Mouse (Mus musculus): ENCODE data around the gene Limd2. TPM values are rescaled to one million over a fixed set of nuclear protein-coding genes. Genes with fewer than 3 reads are reported as not detected.

Limd2 gene
- total and polyA plus RNA-seq, 3 experiments = 275 to 563 (median 367) TPM

DNA sequence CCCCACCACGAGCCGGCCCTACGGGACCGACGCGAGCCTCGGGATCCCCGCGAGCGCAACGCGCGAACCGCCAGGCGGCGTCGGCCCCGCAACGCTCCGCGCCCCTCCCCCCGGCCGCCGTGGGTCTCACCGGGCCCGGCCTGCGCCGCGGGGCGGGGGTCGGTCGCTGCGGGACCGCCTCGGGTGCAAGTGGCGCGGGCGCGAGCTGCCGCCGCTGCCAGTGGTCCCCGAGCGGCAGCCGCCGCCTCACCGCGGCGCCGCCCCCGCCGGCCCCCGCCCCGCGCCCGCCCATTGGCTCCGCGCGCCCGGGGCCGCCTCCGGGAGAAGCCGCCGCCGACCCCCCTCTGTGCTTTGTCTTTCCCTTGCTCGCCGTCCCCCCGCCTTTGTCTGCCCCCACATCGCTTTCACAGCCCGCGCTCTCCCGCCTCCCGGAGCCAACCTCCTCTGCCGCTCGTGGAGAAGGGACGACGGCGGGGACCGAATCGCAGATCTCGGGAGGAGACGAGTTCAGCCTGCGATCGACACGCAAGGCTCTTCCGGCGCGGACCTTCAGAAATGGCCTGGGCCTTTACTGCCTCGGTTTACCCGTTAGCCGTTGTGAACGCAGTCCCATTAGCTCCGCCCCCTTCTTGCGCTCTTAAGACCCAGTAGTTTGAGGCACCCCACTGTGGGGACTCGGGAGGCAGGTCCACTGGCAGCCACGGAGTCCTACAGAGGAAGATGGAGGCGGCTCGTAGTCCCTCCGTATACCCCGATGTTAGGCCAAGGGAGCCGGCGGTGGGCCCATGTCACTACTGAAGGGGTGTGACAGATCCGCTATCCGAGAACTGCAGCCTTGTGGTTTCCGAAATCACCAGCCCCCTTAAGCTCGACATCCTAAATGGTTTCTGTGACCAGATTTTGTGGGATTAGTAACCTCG, 479 bp downstream of the Limd2 start (continued):
- no peak for TF ChIP-seq E2F4 (IDR thresholded peaks at IDR 0.05; ENCODE audit: insufficient replicate concordance, low read depth, low read length)
- TF ChIP-seq TCF12 (IDR thresholded peaks at IDR 0.05; ENCODE audit: low read depth, low read length) = peak; percentile 84
- peak; percentile 58 for TF ChIP-seq IRF4 (IDR thresholded peaks at IDR 0.05; ENCODE audit: low read depth, low read length)
- TF ChIP-seq USF2 (conservative IDR thresholded peaks at IDR 0.05; ENCODE audit: low read depth, low read length) = no peak
- peak; percentile 67; the same call in 1 of the 2 replicates for TF ChIP-seq POLR2AphosphoS2 (IDR thresholded peaks at IDR 0.05; ENCODE audit: low read depth, low read length)
- no peak for TF ChIP-seq ZNF384 (IDR thresholded peaks at IDR 0.05; ENCODE audit: low read depth, low read length)
- no peak for TF ChIP-seq GABPA (IDR thresholded peaks at IDR 0.05; ENCODE audit: insufficient replicate concordance, low read depth, low read length)
- 0 out of 2 replicates have a peak, but pooled peaks have one; percentile 17 for TF ChIP-seq UBTF (IDR thresholded peaks at IDR 0.05; ENCODE audit: low read depth, low read length)
- no peak for TF ChIP-seq SMC3 (IDR thresholded peaks at IDR 0.05; ENCODE audit: low read depth, low read length)
- no peak for TF ChIP-seq MAFK (IDR thresholded peaks at IDR 0.05; ENCODE audit: insufficient replicate concordance, low read length)
- TF ChIP-seq CHD2 (IDR thresholded peaks at IDR 0.05; ENCODE audit: low read length) = no peak
- peak; percentile 87 for TF ChIP-seq POLR2A (IDR thresholded peaks at IDR 0.05; ENCODE audit: low read depth, low read length)
- peak; percentile 76 for TF ChIP-seq NELFE (IDR thresholded peaks at IDR 0.05; ENCODE audit: low read depth, low read length)
- peak in 1 of 2 experiments; percentile 31; a peak in 2 of 4 replicates for TF ChIP-seq CTCF (conservative IDR thresholded peaks at IDR 0.05 in 1 of 2, IDR thresholded peaks at IDR 0.05 in 1 of 2; ENCODE audit: low read depth in 2 of 2, low read length in 2 of 2)
- no peak for TF ChIP-seq ZC3H11A (IDR thresholded peaks at IDR 0.05; ENCODE audit: low read depth, low read length)
- TF ChIP-seq MEF2A (IDR thresholded peaks at IDR 0.05; ENCODE audit: borderline replicate concordance, low read depth, low read length) = no peak
- TF ChIP-seq PAX5 (IDR thresholded peaks at IDR 0.05; ENCODE audit: low read length) = no peak
- no peak for TF ChIP-seq ZKSCAN1 (IDR thresholded peaks at IDR 0.05; ENCODE audit: borderline replicate concordance, low read depth, low read length)
- TF ChIP-seq BHLHE40 (IDR thresholded peaks at IDR 0.05; ENCODE audit: low read depth, low read length) = no peak
- no peak for TF ChIP-seq RAD21 (IDR thresholded peaks at IDR 0.05; ENCODE audit: low read depth, low read length)
- no peak for TF ChIP-seq JUN (IDR thresholded peaks at IDR 0.05; ENCODE audit: insufficient read depth, low read depth, low read length)

DNA sequence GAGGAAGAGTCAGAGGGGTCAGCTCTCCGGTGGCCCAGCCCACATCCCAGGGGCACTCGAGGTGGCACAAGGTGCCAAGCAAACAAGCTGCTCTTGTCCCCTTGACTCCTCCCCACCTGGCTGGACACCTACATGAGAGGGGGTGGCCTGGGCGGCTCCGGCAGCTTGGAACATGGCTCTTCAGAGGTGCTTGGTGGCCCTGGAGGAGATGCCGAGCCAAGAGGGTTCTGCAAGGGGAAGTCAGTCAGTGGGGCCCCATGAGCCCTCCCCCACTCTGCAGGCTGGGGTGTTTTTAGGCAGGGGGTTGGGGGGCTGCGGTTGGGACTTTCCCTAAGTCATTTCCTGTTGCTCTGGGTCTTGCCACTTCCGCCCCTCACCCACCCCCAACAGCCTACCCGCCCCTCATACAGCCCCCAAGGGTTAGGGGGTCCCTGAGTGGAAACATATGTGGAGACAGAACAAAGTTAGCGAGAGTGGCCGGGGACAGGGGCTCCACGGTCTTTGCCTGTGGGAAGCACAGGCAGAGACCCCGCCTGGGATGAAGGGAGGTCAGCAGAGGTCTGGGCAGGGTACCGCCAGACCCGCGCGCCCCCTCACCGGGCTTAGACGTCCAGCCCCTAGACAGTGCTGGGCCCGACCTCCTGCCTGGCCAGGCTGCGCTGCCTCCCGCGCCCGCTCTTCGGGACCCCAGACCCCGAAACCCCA, 1.3 kb downstream of the Limd2 start:
- dilution Hi-C loops (cut with MboI; ENCODE audit: extremely low pct_ligation_motif_present, extremely low pct_unique_long_range_greater_than_20kb, low sequenced_read_pairs) (no loop called here), in situ Hi-C loops (cut with MboI; ENCODE audit: low pct_ligation_motif_present, low pct_unique_long_range_greater_than_20kb, low sequenced_read_pairs) (no loop called here)
- Histone ChIP-seq H3K9me3 (replicated peaks; ENCODE audit: low read length) (no peaks in the 10 kb centered on the region), H3K4me2 (ENCODE audit: insufficient read depth, low read depth, poor library complexity, severe bottlenecking) (peak overlapping the region; percentile 78; the same call in 1 of the 2 replicates), H3K79me2 (replicated peaks; ENCODE audit: control insufficient read depth, extremely low read depth, insufficient read depth, poor library complexity, severe bottlenecking) (peaks cover 29% of the 10 kb centered on the region), H3K4me3 (replicated peaks in 1 of 3; ENCODE audit: low read depth in 2 of 3, low read length in 2 of 3, poor library complexity in 1 of 3) (peak overlapping the region; percentile 79 to 90 (median 85)), H3K27me3 (replicated peaks) (no peaks in the 10 kb centered on the region), H3K27ac (ENCODE audit: insufficient read depth, low read depth) (peak overlapping the region; percentile 90), H3K36me3 (replicated peaks in 1 of 2; ENCODE audit: control insufficient read depth in 1 of 2, insufficient read depth in 1 of 2, low read length in 1 of 2) (peaks cover 51 to 62% of the 10 kb centered on the region in 2 experiments), H3K4me1 (ENCODE audit: control insufficient read depth in 1 of 2, insufficient read depth in 2 of 2) (peaks cover 27 to 60% of the 10 kb centered on the region in 2 experiments), H3K9ac (ENCODE audit: insufficient read depth, low read depth) (peak overlapping the region; percentile 96)
- DNase-seq (ENCODE audit: extremely low read depth) = peak; percentile 94
- TF ChIP-seq EP300 (IDR thresholded peaks at IDR 0.05; ENCODE audit: low read length) (peak; percentile 30; the same call in 1 of the 2 replicates), MAZ (IDR thresholded peaks at IDR 0.05; ENCODE audit: low read depth, low read length) (peak; percentile 91), CHD2 (IDR thresholded peaks at IDR 0.05; ENCODE audit: low read length) (peak; percentile 96), IRF4 (IDR thresholded peaks at IDR 0.05; ENCODE audit: low read depth, low read length) (no peak; the same call in 1 of the 2 replicates), GABPA (IDR thresholded peaks at IDR 0.05; ENCODE audit: insufficient replicate concordance, low read depth, low read length) (no peak), MXI1 (IDR thresholded peaks at IDR 0.05; ENCODE audit: low read depth, low read length) (0 out of 2 replicates have a peak, but pooled peaks have one; percentile 45), USF1 (IDR thresholded peaks at IDR 0.05; ENCODE audit: low read depth, low read length) (no peak), POLR2AphosphoS2 (IDR thresholded peaks at IDR 0.05; ENCODE audit: low read depth, low read length) (0 out of 2 replicates have a peak, but pooled peaks have one; percentile 54), ZC3H11A (IDR thresholded peaks at IDR 0.05; ENCODE audit: low read depth, low read length) (no peak), PAX5 (IDR thresholded peaks at IDR 0.05; ENCODE audit: low read length) (no peak), ELF1 (IDR thresholded peaks at IDR 0.05; ENCODE audit: low read depth, low read length) (peak; percentile 68), ETS1 (conservative IDR thresholded peaks at IDR 0.05; ENCODE audit: low read depth, low read length) (peak; percentile 73), E2F4 (IDR thresholded peaks at IDR 0.05; ENCODE audit: insufficient replicate concordance, low read depth, low read length) (no peak), POLR2A (IDR thresholded peaks at IDR 0.05; ENCODE audit: low read depth, low read length) (peak; percentile 68), BHLHE40 (IDR thresholded peaks at IDR 0.05; ENCODE audit: low read depth, low read length) (no peak), MEF2A (IDR thresholded peaks at IDR 0.05; ENCODE audit: borderline replicate concordance, low read depth, low read length) (peak; percentile 68; the same call in 1 of the 2 replicates), JUND (conservative IDR thresholded peaks at IDR 0.05; ENCODE audit: low read depth, low read length) (no peak), ZMIZ1 (IDR thresholded peaks at IDR 0.05; ENCODE audit: low read depth, low read length) (0 out of 2 replicates have a peak, but pooled peaks have one; percentile 20), CTCF (conservative IDR thresholded peaks at IDR 0.05 in 1 of 2, IDR thresholded peaks at IDR 0.05 in 1 of 2; ENCODE audit: low read depth in 2 of 2, low read length in 2 of 2) (no peak), MYC (IDR thresholded peaks at IDR 0.05; ENCODE audit: low read depth, low read length) (no peak), TCF12 (IDR thresholded peaks at IDR 0.05; ENCODE audit: low read depth, low read length) (peak; percentile 93)
